Mouse (Mus musculus): Measurements from ENCODE around the gene Aamp. TPM values are rescaled to one million over a fixed set of nuclear protein-coding genes. Genes with fewer than 3 reads are reported as not detected.

The Aamp gene
- polyA plus RNA-seq, 1 experiment, result 102 TPM

DNA sequence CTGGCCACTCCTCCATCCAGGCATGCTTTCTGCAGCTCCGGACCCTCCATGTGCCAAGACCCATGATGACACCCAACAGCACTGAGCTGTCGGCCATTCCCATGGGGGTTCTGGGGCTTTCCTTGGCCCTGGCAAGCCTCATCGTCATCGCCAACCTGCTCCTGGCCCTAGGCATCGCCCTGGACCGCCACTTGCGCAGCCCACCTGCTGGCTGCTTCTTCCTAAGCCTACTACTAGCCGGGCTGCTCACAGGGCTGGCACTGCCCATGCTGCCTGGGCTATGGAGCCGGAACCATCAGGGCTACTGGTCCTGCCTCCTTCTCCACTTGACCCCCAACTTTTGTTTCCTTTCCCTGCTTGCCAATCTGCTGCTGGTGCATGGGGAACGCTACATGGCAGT, 6.0 kb downstream of the Aamp start, which contains the start of gene Gpbar1:
TSS of gene Gpbar1 (plus strand) at position 13 of the 400 bp plus-strand sequence.
- no peak for DNase-seq (ENCODE audit: low read depth in 1 of 2, low spot score in 2 of 2)
- no peak for TF ChIP-seq CTCF (IDR thresholded peaks at IDR 0.05; ENCODE audit: extremely low read depth, insufficient read depth, insufficient read length, insufficient replicate concordance)
- no peak for TF ChIP-seq POLR2A (IDR thresholded peaks at IDR 0.05; ENCODE audit: low read depth, low read length)
- WGBS, result 93% methylated on average over 10 of the region's 10 CpGs

DNA sequence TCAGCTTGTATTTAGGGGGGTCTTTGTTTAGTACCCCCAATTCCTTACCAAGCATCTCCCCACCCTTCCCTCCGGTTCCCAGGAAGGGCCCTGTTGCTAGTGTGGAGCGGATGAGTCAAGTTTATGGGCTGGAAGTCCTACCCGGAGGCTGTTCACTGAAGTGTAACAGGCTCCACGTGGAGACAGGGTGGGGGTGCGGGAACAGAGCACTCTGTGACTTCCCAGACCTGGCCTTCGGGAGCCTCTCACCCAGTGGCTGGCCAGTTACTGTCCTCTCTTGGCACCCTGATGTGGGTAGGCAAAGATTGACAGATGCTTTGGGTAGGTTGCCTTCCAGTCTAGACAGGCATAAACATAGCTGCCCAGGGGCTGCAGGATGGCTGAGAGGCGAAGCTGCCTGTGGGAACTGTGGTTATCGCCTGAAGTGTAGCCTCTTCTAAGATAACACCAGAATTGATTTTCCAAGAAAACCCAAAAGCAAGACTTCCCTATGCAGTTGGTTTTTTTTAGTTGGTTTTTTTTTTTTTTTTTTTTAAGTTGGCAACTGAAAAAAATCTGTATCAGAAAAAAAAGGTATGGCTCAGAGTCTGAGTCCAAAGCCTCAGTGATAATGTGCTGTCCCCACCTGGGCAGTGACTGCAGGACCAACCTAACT, 6.5 kb downstream of the Aamp start:
- WGBS, result 80% methylated on average over 8 of the region's 8 CpGs
- no peaks in the 10 kb centered on the region for H3K27me3 ChIP-seq (ENCODE audit: control insufficient read depth, insufficient read depth, low read length)
- H3K27ac ChIP-seq (ENCODE audit: insufficient read depth, low read length), result no peak overlapping the region
- peaks cover 25% of the 10 kb centered on the region for H3K36me3 ChIP-seq (ENCODE audit: control insufficient read depth, insufficient read depth, low read length)
- no peak overlapping the region for H3K4me3 ChIP-seq (ENCODE audit: extremely low read depth, insufficient read depth, insufficient read length)
- no peak for DNase-seq (ENCODE audit: low read depth in 1 of 2, low spot score in 2 of 2)
- H3K4me1 ChIP-seq (ENCODE audit: control insufficient read depth, insufficient read depth, insufficient read length), result no peaks in the 10 kb centered on the region
- TF ChIP-seq POLR2A (IDR thresholded peaks at IDR 0.05; ENCODE audit: low read depth, low read length), result no peak
- no peak for TF ChIP-seq CTCF (IDR thresholded peaks at IDR 0.05; ENCODE audit: extremely low read depth, insufficient read depth, insufficient read length, insufficient replicate concordance)

More for the DNA sequence above, 6.0 kb downstream of the Aamp start, which contains the start of gene Gpbar1:
- no peak within 1 kb of the TSS for H3K27ac ChIP-seq (ENCODE audit: insufficient read depth, low read length)
- H3K4me1 ChIP-seq (ENCODE audit: control insufficient read depth, insufficient read depth, insufficient read length), result no peaks in the 10 kb centered on the region; the same call in 1 of the 2 replicates
- H3K4me3 ChIP-seq (ENCODE audit: extremely low read depth, insufficient read depth, insufficient read length), result no peak within 1 kb of the TSS
- H3K36me3 ChIP-seq (ENCODE audit: control insufficient read depth, insufficient read depth, low read length), result peaks cover 25% of the 10 kb centered on the region
- H3K27me3 ChIP-seq (ENCODE audit: control insufficient read depth, insufficient read depth, low read length), result no peaks in the 10 kb centered on the region

DNA sequence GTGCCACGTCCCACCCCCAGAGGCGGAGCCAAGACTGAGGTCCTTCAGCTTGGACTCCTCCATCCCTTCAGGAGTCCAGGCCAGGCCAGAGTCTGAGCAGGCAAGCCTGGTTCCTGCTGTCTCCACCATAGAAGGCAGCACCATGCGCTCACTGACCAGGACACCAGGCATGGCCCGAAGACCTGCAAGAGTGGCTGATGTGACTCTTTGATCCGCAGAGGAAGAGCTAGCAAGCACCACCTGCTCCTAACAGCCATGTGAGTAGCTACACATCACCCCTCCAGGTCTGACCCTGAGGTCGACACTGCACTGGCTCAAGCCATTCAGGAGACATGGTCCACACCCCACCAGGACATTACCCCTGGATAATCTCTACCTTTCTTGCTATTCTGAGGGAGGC, 7.5 kb downstream of the Aamp start:
- TF ChIP-seq CTCF (IDR thresholded peaks at IDR 0.05; ENCODE audit: extremely low read depth, insufficient read depth, insufficient read length, insufficient replicate concordance), result no peak
- TF ChIP-seq POLR2A (IDR thresholded peaks at IDR 0.05; ENCODE audit: low read depth, low read length), result no peak
- H3K4me3 ChIP-seq (ENCODE audit: extremely low read depth, insufficient read depth, insufficient read length), result no peak overlapping the region
- H3K27me3 ChIP-seq (ENCODE audit: control insufficient read depth, insufficient read depth, low read length), result no peaks in the 10 kb centered on the region
- DNase-seq (ENCODE audit: low read depth in 1 of 2, low spot score in 2 of 2), result no peak
- no peaks in the 10 kb centered on the region for H3K4me1 ChIP-seq (ENCODE audit: control insufficient read depth, insufficient read depth, insufficient read length)
- H3K36me3 ChIP-seq (ENCODE audit: control insufficient read depth, insufficient read depth, low read length), result peaks cover 21% of the 10 kb centered on the region
- WGBS, result 80% methylated on average over 6 of the region's 6 CpGs
- no peak overlapping the region for H3K27ac ChIP-seq (ENCODE audit: insufficient read depth, low read length)

DNA sequence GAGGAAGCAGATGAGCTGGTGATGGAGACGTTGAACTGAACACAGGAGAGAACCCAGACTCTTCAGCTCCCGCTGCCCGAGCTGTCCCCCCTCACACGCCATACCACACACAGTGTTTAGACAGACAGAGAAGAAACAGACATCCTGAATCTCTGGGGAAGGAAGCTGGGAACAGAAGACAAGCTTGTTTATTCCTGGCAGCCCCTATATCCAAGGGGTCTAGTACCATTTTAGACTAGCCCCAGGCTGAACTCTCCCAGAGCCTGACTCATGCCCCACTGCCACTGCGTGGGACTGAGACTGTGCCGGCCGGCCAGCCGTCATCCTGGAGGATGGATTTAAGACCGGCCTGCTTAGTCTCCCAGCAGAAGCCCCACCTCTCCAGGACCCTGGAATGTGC, 9.5 kb downstream of the Aamp start:
- WGBS, result 34% methylated on average over 9 of the region's 9 CpGs
- TF ChIP-seq POLR2A (IDR thresholded peaks at IDR 0.05; ENCODE audit: low read depth, low read length), result no peak
- DNase-seq (ENCODE audit: low read depth in 1 of 2, low spot score in 2 of 2), result no peak

DNA sequence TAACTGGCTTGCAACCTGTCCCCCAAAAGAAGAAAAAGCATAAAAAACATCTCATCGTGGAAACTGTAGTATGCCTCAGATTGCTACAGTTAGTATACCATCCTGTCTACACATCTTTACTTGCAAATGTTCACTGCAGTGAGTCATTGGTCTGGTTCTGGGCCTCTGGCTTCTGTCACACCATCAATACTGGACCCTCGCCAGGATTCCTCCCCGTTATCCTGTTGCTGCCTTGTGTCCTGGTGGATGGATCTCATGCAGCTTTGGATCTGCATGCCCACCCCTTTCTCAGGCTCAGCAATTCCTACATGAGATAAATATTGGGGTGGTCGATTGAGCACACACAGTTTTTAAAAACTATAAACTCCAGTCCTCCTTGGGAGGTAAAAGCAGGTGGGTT, 12.9 kb downstream of the Aamp start:
- no peak for DNase-seq (ENCODE audit: low read depth in 1 of 2, low spot score in 2 of 2)
- no peak overlapping the region for H3K27ac ChIP-seq (ENCODE audit: insufficient read depth, low read length)
- H3K4me3 ChIP-seq (ENCODE audit: extremely low read depth, insufficient read depth, insufficient read length), result no peak overlapping the region
- peaks cover 18% of the 10 kb centered on the region for H3K36me3 ChIP-seq (ENCODE audit: control insufficient read depth, insufficient read depth, low read length)
- 87% methylated on average over 4 of the region's 4 CpGs for WGBS
- no peaks in the 10 kb centered on the region for H3K4me1 ChIP-seq (ENCODE audit: control insufficient read depth, insufficient read depth, insufficient read length)
- no peaks in the 10 kb centered on the region for H3K27me3 ChIP-seq (ENCODE audit: control insufficient read depth, insufficient read depth, low read length)
- TF ChIP-seq POLR2A (IDR thresholded peaks at IDR 0.05; ENCODE audit: low read depth, low read length) (no peak), CTCF (IDR thresholded peaks at IDR 0.05; ENCODE audit: extremely low read depth, insufficient read depth, insufficient read length, insufficient replicate concordance) (no peak)

More for the DNA sequence above, 9.5 kb downstream of the Aamp start:
- H3K4me1 ChIP-seq (ENCODE audit: control insufficient read depth, insufficient read depth, insufficient read length), result no peaks in the 10 kb centered on the region
- H3K27me3 ChIP-seq (ENCODE audit: control insufficient read depth, insufficient read depth, low read length), result no peaks in the 10 kb centered on the region
- no peak overlapping the region for H3K4me3 ChIP-seq (ENCODE audit: extremely low read depth, insufficient read depth, insufficient read length)
- peaks cover 3% of the 10 kb centered on the region for H3K36me3 ChIP-seq (ENCODE audit: control insufficient read depth, insufficient read depth, low read length)
- no peak overlapping the region for H3K27ac ChIP-seq (ENCODE audit: insufficient read depth, low read length)

DNA sequence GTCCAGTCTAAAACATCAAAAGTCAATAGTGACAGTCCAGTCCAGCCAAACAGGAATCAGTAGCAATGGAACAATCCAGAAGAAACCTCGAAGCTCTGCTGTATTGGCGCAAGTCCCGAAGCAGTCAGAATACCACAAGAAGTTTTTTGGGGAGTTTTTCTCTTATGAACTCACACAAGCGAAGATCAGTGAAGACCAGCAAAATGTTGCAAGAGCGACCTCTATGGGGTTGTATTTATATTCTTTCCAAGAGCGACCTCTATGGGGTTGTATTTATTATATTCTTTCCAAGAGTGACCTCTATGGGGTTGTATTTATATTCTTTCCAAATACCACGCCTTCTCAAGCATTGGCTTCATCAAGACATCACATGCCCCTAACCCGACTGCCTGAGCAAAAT, 15.8 kb downstream of the Aamp start:
- Histone ChIP-seq H3K4me1 (ENCODE audit: control insufficient read depth, insufficient read depth, insufficient read length) (no peaks in the 10 kb centered on the region), H3K36me3 (ENCODE audit: control insufficient read depth, insufficient read depth, low read length) (peaks cover 39% of the 10 kb centered on the region), H3K4me3 (ENCODE audit: extremely low read depth, insufficient read depth, insufficient read length) (no peak overlapping the region), H3K27ac (ENCODE audit: insufficient read depth, low read length) (no peak overlapping the region), H3K27me3 (ENCODE audit: control insufficient read depth, insufficient read depth, low read length) (no peaks in the 10 kb centered on the region)
- TF ChIP-seq CTCF (IDR thresholded peaks at IDR 0.05; ENCODE audit: extremely low read depth, insufficient read depth, insufficient read length, insufficient replicate concordance), result no peak
- TF ChIP-seq POLR2A (IDR thresholded peaks at IDR 0.05; ENCODE audit: low read depth, low read length), result no peak
- WGBS, result 84% methylated on average over 8 of the region's 8 CpGs
- no peak for DNase-seq (ENCODE audit: low read depth in 1 of 2, low spot score in 2 of 2)

DNA sequence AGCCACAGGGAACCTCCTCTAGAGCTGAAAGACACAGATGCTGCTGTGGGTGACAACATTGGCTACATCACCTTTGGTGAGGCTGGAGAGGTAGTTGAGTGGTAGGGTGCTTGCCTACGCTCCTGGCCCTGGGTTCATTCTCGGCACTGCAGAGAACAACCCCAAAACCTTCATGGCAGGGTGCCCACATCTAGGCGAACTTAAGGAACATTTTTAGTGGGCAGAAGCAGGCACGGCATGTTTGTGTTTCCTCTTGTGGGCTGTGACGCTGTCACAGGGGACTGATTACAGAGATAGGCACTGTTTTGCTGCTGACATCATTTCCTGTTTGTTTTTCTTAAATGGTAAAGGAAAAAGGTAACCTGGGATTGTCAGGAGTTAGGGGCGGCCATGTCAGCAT, 22.0 kb downstream of the Aamp start:
- Histone ChIP-seq H3K36me3 (ENCODE audit: control insufficient read depth, insufficient read depth, low read length) (peaks cover 62% of the 10 kb centered on the region), H3K4me1 (ENCODE audit: control insufficient read depth, insufficient read depth, insufficient read length) (no peaks in the 10 kb centered on the region), H3K4me3 (ENCODE audit: extremely low read depth, insufficient read depth, insufficient read length) (no peak overlapping the region), H3K27me3 (ENCODE audit: control insufficient read depth, insufficient read depth, low read length) (no peaks in the 10 kb centered on the region), H3K27ac (ENCODE audit: insufficient read depth, low read length) (no peak overlapping the region)
- WGBS, result 74% methylated on average over 6 of the region's 6 CpGs
- TF ChIP-seq CTCF (IDR thresholded peaks at IDR 0.05; ENCODE audit: extremely low read depth, insufficient read depth, insufficient read length, insufficient replicate concordance) (no peak), POLR2A (IDR thresholded peaks at IDR 0.05; ENCODE audit: low read depth, low read length) (no peak)
- DNase-seq (ENCODE audit: low read depth in 1 of 2, low spot score in 2 of 2), result peak in 1 of 2 experiments; percentile 23
